Mouse (Mus musculus) liver, adult 2 months (tissue): ENCODE measurements around the gene Stpg3. TPM values are rescaled to one million over a fixed set of nuclear protein-coding genes. Genes with fewer than 3 reads are reported as not detected.

ENCODE experiments used
- DNase-seq: peaks from one replicate; pipeline ENCODE4 v3.0.0-alpha.2; 2011; ENCODE audit warnings: low read depth, low spot score; ENCODE audit errors: extremely low read depth
- H3K27ac ChIP-seq: fragments of 200-500 bp; replicated peaks from 2 replicates; pipeline ENCODE4 v1.5.1; 2012; ENCODE audit warnings: low read depth, mild to moderate bottlenecking, control low read depth, inconsistent platforms, low read length; ENCODE audit not compliant: insufficient read depth
- H3K27me3 ChIP-seq: fragments of 200-500 bp; 2 replicates; pipeline ENCODE4 v1.6.1; 2012; ENCODE audit warnings: mild to moderate bottlenecking, moderate library complexity, low read length, inconsistent platforms; ENCODE audit not compliant: control insufficient read depth, insufficient read depth
- H3K36me3 ChIP-seq: fragments of 200-500 bp; 2 replicates; pipeline ENCODE4 v1.6.1; 2012; ENCODE audit warnings: low read length, inconsistent platforms; ENCODE audit not compliant: control insufficient read depth, insufficient read depth
- H3K4me1 ChIP-seq: fragments of 200-500 bp; 2 replicates; pipeline ENCODE4 v1.6.1; 2011; ENCODE audit warnings: low read length; ENCODE audit not compliant: control insufficient read depth, insufficient read depth
- H3K4me3 ChIP-seq: fragments of 200-500 bp; 2 replicates; pipeline ENCODE4 v1.5.1; 2011; ENCODE audit warnings: low read depth, mild to moderate bottlenecking, control low read depth, low read length, moderate library complexity; ENCODE audit not compliant: insufficient read depth
- H3K79me2 ChIP-seq: fragments of 200-500 bp; 2 replicates; pipeline ENCODE4 v1.6.1; 2012; ENCODE audit warnings: inconsistent platforms, mild to moderate bottlenecking, low read length, moderate library complexity; ENCODE audit not compliant: control insufficient read depth, insufficient read depth
- H3K9ac ChIP-seq: fragments of 200-500 bp; 2 replicates; pipeline ENCODE4 v1.6.1; 2012; ENCODE audit warnings: low read depth, mild to moderate bottlenecking, control low read depth, inconsistent platforms, low read length
- CTCF ChIP-seq: fragments of 200-500 bp; IDR thresholded peaks from 2 replicates; pipeline ENCODE4 v1.5.1; 2011; ENCODE audit warnings: low read depth, low read length, control low read depth
- WGBS: fragments of 180-500 bp; shearing (Covaris S2); methylation state at CpG from one replicate; pipeline ENCODE4 v1.1.7; 2018; 5-methylcytosine and 5-hydroxymethylcytosine counted together
- polyA plus RNA-seq: library from polyadenylated mRNA; depleted of rRNA; stranded (reverse); fragments of >200 nt; gene quantifications from 2 replicates; pipeline ENCODE4 v1.2.3, GENCODE M21; 2012; rRNA removed
- total RNA-seq: library from RNA; depleted of rRNA; stranded (reverse); fragments of >200 nt; gene quantifications from 2 replicates; pipeline ENCODE4 v1.2.3, GENCODE M21; 2014; rRNA removed

The Stpg3 gene
- total and polyA plus RNA-seq, 2 experiments: not detected

GRCm38 (mm10) chr2:25167481-25167880, 47.0 kb downstream of the Stpg3 start:
- no peaks in the 10 kb centered on the region for H3K4me1 ChIP-seq
- no peaks in the 10 kb centered on the region for H3K36me3 ChIP-seq
- peak overlapping the region; percentile 51 for H3K9ac ChIP-seq
- TF ChIP-seq CTCF: no peak
- 49% methylated on average over 4 of the region's 4 CpGs for WGBS
- DNase-seq: no peak
- no peaks in the 10 kb centered on the region for H3K27me3 ChIP-seq
- H3K79me2 ChIP-seq: no peaks in the 10 kb centered on the region
- H3K27ac ChIP-seq: no peak overlapping the region
- H3K4me3 ChIP-seq: peak overlapping the region; percentile 50; the same call in 1 of the 2 replicates

Other genes with a start within 250 kb of the Stpg3 start
Only the 30 nearest of the 32 such genes appear.
- 68.1 and 77.0 TPM in 2 replicates for gene Mrpl41, start 239.5 kb downstream of the Stpg3 start, total RNA-seq
- gene Mrpl41, start 239.5 kb downstream of the Stpg3 start, polyA plus RNA-seq: 24.4 and 30.1 TPM in 2 replicates
- 125 and 141 TPM in 2 replicates for gene Pnpla7, start 238.6 kb downstream of the Stpg3 start, total RNA-seq
- 113 and 122 TPM in 2 replicates for gene Pnpla7, start 238.6 kb downstream of the Stpg3 start, polyA plus RNA-seq
- 71.2 and 76.2 TPM in 2 replicates for gene Nsmf, start 160.3 kb downstream of the Stpg3 start, total RNA-seq
- gene Nsmf, start 160.3 kb downstream of the Stpg3 start, polyA plus RNA-seq: 182 and 219 TPM in 2 replicates
- gene Entpd8, start 134.3 kb downstream of the Stpg3 start, total RNA-seq: 84.8 and 91.8 TPM in 2 replicates
- 159 and 196 TPM in 2 replicates for gene Entpd8, start 134.3 kb downstream of the Stpg3 start, polyA plus RNA-seq
- gene Noxa1, start 119.5 kb downstream of the Stpg3 start, total RNA-seq: not detected in 2 replicates
- gene Noxa1, start 119.5 kb downstream of the Stpg3 start, polyA plus RNA-seq: 0.15 TPM in 1 of 2 replicates, not detected in the other
- gene Nrarp, start 33.9 kb downstream of the Stpg3 start, total RNA-seq: 0.74 and 2.1 TPM in 2 replicates
- gene Nrarp, start 33.9 kb downstream of the Stpg3 start, polyA plus RNA-seq: 1.5 and 1.6 TPM in 2 replicates
- gene Tor4a, start 17.8 kb downstream of the Stpg3 start, total RNA-seq: 4.6 TPM in 2 replicates
- 4.3 and 7.0 TPM in 2 replicates for gene Tor4a, start 17.8 kb downstream of the Stpg3 start, polyA plus RNA-seq
- 18.4 and 19.1 TPM in 2 replicates for gene Nelfb, start 3.1 kb downstream of the Stpg3 start, total RNA-seq
- gene Nelfb, start 3.1 kb downstream of the Stpg3 start, polyA plus RNA-seq: 22.4 and 27.5 TPM in 2 replicates
- not detected in 2 replicates for gene Fam166a, start 4.1 kb upstream of the Stpg3 start, total RNA-seq
- 0.07 TPM in 1 of 2 replicates, not detected in the other for gene Fam166a, start 4.1 kb upstream of the Stpg3 start, polyA plus RNA-seq
- gene Tubb4b, start 10.1 kb upstream of the Stpg3 start, total RNA-seq: 80.5 and 129 TPM in 2 replicates
- 253 and 254 TPM in 2 replicates for gene Tubb4b, start 10.1 kb upstream of the Stpg3 start, polyA plus RNA-seq
- not detected in 2 replicates for gene Slc34a3, start 19.7 kb upstream of the Stpg3 start, total RNA-seq
- not detected in 2 replicates for gene Slc34a3, start 19.7 kb upstream of the Stpg3 start, polyA plus RNA-seq
- not detected in 2 replicates for gene Rnf224, start 22.1 kb upstream of the Stpg3 start, total RNA-seq
- gene Rnf224, start 22.1 kb upstream of the Stpg3 start, polyA plus RNA-seq: not detected in 2 replicates
- gene Rnf208, start 27.6 kb upstream of the Stpg3 start, total RNA-seq: not detected in 2 replicates
- 0.27 and 0.48 TPM in 2 replicates for gene Rnf208, start 27.6 kb upstream of the Stpg3 start, polyA plus RNA-seq
- not detected in 2 replicates for gene Cysrt1, start 27.8 kb upstream of the Stpg3 start, total RNA-seq
- gene Cysrt1, start 27.8 kb upstream of the Stpg3 start, polyA plus RNA-seq: 0.17 TPM in 1 of 2 replicates, not detected in the other
- 2.2 and 3.4 TPM in 2 replicates for gene AL732309.1, start 32.2 kb upstream of the Stpg3 start, total RNA-seq
- gene AL732309.1, start 32.2 kb upstream of the Stpg3 start, polyA plus RNA-seq: 4.0 and 7.3 TPM in 2 replicates
- 13.8 and 14.5 TPM in 2 replicates for gene Tmem203, start 40.8 kb upstream of the Stpg3 start, total RNA-seq
- 38.5 and 43.7 TPM in 2 replicates for gene Tmem203, start 40.8 kb upstream of the Stpg3 start, polyA plus RNA-seq
- gene Tprn, start 48.0 kb upstream of the Stpg3 start, total RNA-seq: 0.55 and 2.6 TPM in 2 replicates
- 4.2 and 4.3 TPM in 2 replicates for gene Tprn, start 48.0 kb upstream of the Stpg3 start, polyA plus RNA-seq
- gene Ssna1, start 57.8 kb upstream of the Stpg3 start, total RNA-seq: 12.7 and 17.6 TPM in 2 replicates
- 23.0 and 25.5 TPM in 2 replicates for gene Ssna1, start 57.8 kb upstream of the Stpg3 start, polyA plus RNA-seq
- 24.0 and 24.6 TPM in 2 replicates for gene Anapc2, start 57.8 kb upstream of the Stpg3 start, total RNA-seq
- gene Anapc2, start 57.8 kb upstream of the Stpg3 start, polyA plus RNA-seq: 45.8 and 52.1 TPM in 2 replicates
- not detected in 2 replicates for gene Tmem210, start 73.5 kb upstream of the Stpg3 start, total RNA-seq
- gene Tmem210, start 73.5 kb upstream of the Stpg3 start, polyA plus RNA-seq: not detected in 2 replicates
- gene Lrrc26, start 75.3 kb upstream of the Stpg3 start, total RNA-seq: not detected in 2 replicates
- 0.07 and 0.10 TPM in 2 replicates for gene Lrrc26, start 75.3 kb upstream of the Stpg3 start, polyA plus RNA-seq
- 0.07 TPM in 1 of 2 replicates, not detected in the other for gene Grin1, start 104.5 kb upstream of the Stpg3 start, total RNA-seq
- not detected in 2 replicates for gene Grin1, start 104.5 kb upstream of the Stpg3 start, polyA plus RNA-seq
- gene Man1b1, start 117.7 kb upstream of the Stpg3 start, total RNA-seq: 17.3 and 19.5 TPM in 2 replicates
- 8.1 TPM in 2 replicates for gene Man1b1, start 117.7 kb upstream of the Stpg3 start, polyA plus RNA-seq
- 26.9 and 30.1 TPM in 2 replicates for gene Dpp7, start 141.7 kb upstream of the Stpg3 start, total RNA-seq
- 28.6 and 45.1 TPM in 2 replicates for gene Dpp7, start 141.7 kb upstream of the Stpg3 start, polyA plus RNA-seq
- 3.3 and 5.4 TPM in 2 replicates for gene Uap1l1, start 151.0 kb upstream of the Stpg3 start, total RNA-seq
- gene Uap1l1, start 151.0 kb upstream of the Stpg3 start, polyA plus RNA-seq: 3.0 and 8.1 TPM in 2 replicates
- gene Sapcd2, start 157.7 kb upstream of the Stpg3 start, total RNA-seq: 0.47 TPM in 1 of 2 replicates, not detected in the other
- gene Sapcd2, start 157.7 kb upstream of the Stpg3 start, polyA plus RNA-seq: not detected in 2 replicates
- 0.87 and 0.92 TPM in 2 replicates for gene Entpd2, start 181.2 kb upstream of the Stpg3 start, total RNA-seq
- gene Entpd2, start 181.2 kb upstream of the Stpg3 start, polyA plus RNA-seq: 5.6 and 9.7 TPM in 2 replicates
- 1.7 and 3.6 TPM in 2 replicates for gene Npdc1, start 184.7 kb upstream of the Stpg3 start, total RNA-seq
- gene Npdc1, start 184.7 kb upstream of the Stpg3 start, polyA plus RNA-seq: 8.4 and 8.9 TPM in 2 replicates
- gene Fut7, start 208.6 kb upstream of the Stpg3 start, total RNA-seq: 0.13 TPM in 1 of 2 replicates, not detected in the other
- 0.07 and 0.21 TPM in 2 replicates for gene Fut7, start 208.6 kb upstream of the Stpg3 start, polyA plus RNA-seq
- gene Abca2, start 214.1 kb upstream of the Stpg3 start, total RNA-seq: 11.1 and 13.4 TPM in 2 replicates
- gene Abca2, start 214.1 kb upstream of the Stpg3 start, polyA plus RNA-seq: 40.9 and 48.7 TPM in 2 replicates